Mouse (Mus musculus): ENCODE data around the gene Tapt1. TPM values are rescaled to one million over a fixed set of nuclear protein-coding genes. Genes with fewer than 3 reads are reported as not detected.

Tapt1 gene
- total RNA-seq, 2 experiments from 2014 or later = 43.2 to 50.9 TPM

DNA sequence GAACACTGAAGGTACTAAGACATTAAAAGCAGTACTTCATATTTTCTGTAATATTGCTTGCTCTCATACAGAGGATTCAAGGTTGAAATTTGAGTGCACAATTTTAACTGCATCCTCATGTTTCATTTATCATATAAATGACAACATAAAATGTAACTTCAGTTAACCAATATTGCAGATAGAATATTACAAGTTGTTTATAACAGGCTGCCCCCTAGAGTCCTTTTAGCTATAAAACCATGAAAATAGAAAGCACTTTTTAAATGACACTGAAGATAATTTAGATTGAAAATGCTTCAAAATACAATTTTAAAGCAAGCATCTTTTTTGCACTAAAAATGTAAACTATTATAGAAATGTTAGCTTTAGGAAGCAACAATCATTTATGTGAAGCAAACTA lies 24.8 kb downstream of the Tapt1 start:
- DNase-seq (ENCODE audit: extremely low spot score in 1 of 2, low spot score in 1 of 2) = no peak

DNA sequence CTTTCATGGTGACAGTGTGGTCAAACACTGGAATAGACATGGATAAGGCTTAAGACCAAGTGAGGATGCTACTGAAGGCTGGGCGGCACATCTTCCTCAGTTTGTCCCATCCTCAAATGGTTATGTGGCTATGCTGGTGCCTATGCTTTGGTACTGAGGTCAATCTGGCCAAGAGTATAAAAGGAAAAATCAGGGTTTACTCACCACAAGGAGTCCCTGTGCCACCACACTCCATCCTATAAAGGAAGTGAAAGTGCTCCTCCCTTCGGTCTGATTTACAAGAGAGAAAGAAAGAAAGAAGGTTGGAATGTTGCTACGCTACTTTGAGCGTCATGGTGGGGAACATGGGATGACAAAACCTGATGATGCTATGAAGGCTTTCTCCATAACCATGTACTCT lies 27.3 kb downstream of the Tapt1 start:
- DNase-seq (ENCODE audit: extremely low spot score in 1 of 2, low spot score in 1 of 2) = no peak

DNA sequence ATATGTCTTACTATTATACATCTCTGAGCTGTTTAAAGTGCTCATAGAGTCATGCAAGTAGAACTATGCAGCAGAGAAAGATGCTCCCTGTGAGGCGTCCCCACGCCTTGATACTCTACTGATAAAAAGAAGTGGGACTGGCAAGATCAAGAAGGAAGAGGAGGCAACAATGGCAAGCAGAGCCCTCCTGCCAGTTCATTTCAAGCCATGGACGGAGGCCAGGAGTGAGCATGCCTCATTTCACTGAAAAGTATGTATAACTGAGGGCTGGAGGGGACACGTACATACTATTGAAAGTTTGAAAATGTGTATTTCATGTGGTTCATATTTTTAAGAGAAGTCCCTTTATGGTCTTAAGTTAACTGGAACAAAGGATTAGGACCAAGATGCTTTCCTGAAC lies 28.0 kb downstream of the Tapt1 start:
- no peak for DNase-seq (ENCODE audit: extremely low spot score in 1 of 2, low spot score in 1 of 2)

DNA sequence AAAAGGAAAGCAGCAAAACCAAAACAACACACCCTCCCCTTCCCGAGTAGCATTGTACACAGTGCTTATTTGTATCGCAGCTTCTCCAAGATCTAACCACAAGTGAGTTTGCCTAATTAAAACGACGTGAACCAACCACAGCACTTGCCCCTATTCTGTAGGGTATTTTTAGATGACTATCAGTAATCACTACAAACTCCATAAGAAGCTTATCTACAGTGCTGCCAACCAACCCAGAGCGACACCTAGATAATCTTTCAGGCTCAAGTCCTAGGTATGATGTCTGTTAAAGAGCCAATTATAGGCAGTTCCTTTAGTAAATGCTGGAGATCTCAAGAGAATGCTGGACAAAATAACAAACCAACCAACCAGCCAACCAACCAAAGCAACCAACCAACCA lies 28.6 kb downstream of the Tapt1 start:
- no peak for DNase-seq (ENCODE audit: extremely low spot score in 1 of 2, low spot score in 1 of 2)

DNA sequence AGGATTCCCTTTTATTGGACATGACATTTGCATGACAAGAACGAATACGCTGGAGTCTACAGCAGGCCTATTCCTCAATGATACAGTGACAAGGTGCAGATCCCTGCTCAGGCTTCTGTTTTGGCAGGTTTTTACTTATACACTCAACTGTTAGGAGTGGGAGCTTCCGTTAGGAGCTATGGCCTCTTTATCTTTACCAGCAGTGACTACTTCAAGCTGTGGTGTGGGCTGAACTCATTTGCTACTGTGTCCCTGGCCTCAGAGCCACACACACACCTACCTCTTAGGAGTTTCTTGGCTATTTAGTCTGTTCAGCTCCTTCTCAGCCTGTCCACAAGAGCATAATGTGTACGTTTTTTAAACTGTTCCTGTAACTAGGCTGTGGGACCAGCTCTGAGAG lies 30.3 kb downstream of the Tapt1 start:
- no peak for DNase-seq (ENCODE audit: extremely low spot score in 1 of 2, low spot score in 1 of 2)

DNA sequence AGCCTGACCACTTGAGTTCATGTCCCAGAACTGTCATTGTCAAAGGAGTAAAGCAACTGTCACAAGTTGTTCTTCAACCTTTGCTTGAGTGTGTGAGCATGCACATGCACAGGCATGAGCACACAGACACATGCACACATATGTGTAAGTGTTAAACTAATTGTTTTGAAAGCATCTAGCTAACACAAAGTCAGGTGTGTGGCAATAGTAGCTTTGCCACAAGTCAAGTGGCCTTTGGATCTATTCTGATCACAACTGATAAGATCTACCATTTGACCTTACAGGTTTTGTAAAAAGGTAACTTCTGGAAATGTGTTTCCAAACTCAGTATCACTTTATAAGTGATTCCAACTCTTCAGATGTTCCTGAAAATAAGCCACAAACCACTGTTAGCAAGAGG lies 39.1 kb downstream of the Tapt1 start:
- no peak for DNase-seq (ENCODE audit: extremely low spot score in 1 of 2, low spot score in 1 of 2)

DNA sequence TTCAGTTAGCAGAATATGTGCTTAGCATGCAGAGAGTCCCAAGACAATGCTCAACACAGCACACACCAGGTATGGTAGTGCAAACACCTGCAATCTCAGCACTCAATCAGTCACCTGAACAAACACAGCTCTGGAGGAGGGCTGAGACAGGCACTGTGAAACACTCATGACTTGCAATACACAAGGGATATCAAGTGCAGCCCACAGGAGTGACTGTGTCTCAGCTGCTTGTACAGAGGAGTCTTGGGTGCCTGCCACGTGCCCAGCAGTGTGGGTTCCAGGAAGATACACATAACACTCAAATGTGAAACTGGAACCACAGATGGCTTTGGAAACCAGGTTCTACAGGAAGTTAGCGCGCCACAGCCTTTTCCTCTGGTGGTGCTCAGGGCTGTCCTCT lies 44.8 kb downstream of the Tapt1 start:
- no peak for DNase-seq (ENCODE audit: extremely low spot score in 1 of 2, low spot score in 1 of 2)

DNA sequence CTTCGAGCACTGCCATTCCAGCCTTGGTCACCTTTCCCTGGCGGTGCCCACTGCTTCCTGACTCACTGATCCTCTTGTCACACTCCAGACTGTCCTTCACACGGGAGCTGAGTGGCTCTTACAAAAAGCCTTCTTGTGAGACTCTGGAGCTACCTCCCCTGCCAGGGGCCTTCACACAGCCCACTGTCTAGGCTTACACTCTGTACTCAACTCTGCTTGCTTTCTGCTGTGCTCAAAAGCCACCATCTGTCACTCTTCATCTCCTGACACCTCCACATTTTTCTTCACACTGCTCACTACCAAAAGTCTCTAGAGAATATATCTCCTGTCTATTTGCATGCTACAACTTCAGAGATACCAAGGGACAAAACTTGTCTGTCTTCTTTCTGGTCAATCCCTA lies 46.0 kb downstream of the Tapt1 start:
- no peak for DNase-seq (ENCODE audit: extremely low spot score in 1 of 2, low spot score in 1 of 2)

DNA sequence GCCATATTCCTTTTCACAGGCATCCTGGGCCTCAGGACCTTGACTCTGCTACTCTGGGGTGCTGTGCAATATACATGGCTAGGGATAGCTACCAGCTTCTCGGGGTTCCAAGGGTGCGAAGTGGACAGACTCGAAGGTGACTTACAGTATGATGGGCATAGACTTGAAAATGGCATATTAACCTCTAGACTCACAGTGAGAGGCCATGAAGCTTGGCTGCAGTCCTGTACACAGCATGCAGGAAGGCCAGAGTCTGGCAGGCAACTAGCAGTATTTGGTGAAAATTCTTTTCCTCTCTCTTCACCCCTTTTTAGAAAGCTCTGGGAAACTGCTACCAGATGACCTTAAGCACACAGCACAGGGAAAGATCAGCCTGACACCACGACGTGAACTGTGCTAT lies 52.4 kb downstream of the Tapt1 start:
- no peak for DNase-seq (ENCODE audit: extremely low spot score in 1 of 2, low spot score in 1 of 2)

DNA sequence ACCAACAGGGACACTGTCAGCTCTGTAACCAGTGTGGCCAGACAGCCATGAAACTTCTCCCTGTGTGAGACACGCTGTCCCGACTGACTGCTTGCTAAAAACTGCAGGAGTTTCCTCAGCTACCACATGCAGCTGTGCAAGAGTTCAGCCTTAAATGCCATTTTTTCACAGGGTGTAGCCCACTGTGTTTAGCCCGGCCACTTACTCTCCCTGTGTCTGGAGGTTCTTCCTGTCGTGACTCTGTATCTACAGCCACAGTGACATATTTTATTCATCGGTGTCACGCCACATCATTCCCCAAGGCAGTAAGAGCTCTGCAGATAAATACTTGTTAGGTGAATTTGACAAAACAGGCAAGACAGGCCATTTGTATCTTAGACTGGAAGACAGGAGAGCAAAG lies 59.6 kb downstream of the Tapt1 start:
- no peak for DNase-seq (ENCODE audit: extremely low spot score in 1 of 2, low spot score in 1 of 2)

DNA sequence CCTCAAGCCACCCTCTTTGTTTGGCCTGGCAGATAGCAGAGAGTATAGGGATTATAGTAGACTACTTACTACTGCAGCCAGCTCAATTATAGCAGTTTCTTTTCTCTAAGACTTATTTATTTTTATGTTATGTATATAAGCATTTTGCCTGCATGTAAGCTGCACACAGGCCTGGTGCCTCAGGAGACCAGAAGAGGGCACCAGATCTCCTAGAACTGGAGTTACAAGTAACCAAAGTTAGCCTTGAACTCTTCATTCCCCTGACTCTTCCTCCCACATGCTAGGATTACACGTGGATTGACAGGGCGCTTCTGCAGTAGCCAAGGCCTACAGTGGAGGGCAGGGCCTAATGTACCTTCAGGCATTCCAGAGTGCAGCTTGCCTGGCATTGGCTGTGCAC lies 60.6 kb downstream of the Tapt1 start:
- no peak for DNase-seq (ENCODE audit: extremely low spot score in 1 of 2, low spot score in 1 of 2)

DNA sequence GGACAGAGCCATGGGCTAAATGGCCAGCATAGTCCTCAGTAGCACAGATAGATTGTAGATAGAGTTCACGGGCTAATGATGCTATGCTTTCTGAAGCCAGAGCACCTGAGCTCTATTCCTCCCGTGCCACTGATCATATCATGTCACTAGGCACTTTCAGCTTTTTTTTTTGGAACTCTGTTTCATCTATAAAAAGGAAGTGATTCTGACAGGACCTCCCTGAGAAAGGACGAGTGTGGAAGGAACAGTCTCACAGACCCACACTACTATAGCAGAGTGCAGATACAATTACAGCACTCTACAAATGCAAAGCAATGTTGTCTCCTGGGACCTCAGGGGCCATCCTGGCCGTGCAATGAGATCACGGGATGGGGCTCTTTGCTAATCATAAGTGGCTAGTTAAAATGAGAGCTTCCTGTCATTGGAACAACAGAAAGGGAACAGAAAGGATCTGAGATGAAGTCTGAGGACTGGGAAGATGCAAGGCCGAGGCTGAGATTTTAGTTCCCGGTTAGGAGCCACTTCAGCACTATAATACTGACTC lies 62.1 kb downstream of the Tapt1 start:
- DNase-seq (ENCODE audit: extremely low spot score in 1 of 2, low spot score in 1 of 2) = no peak

DNA sequence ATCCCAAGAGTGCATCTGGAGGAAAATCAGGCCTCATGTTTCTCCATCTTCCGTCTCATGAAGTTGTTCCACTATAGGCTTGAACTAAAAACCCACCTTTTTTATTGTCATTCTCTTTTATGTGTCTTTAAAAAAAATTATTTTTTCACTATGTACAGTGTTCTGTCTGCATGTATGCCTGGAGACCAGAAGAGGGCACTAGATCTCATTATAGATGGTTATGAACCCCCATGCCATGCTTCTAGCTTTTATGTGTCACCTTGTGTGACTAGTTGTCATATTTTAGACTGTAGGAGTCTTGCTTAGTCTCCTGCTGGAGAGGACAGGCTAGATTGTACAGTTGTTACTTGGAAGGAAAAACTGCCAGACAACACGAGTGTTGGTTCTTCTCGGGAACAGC lies 63.1 kb downstream of the Tapt1 start:
- no peak for DNase-seq (ENCODE audit: extremely low spot score in 1 of 2, low spot score in 1 of 2)

DNA sequence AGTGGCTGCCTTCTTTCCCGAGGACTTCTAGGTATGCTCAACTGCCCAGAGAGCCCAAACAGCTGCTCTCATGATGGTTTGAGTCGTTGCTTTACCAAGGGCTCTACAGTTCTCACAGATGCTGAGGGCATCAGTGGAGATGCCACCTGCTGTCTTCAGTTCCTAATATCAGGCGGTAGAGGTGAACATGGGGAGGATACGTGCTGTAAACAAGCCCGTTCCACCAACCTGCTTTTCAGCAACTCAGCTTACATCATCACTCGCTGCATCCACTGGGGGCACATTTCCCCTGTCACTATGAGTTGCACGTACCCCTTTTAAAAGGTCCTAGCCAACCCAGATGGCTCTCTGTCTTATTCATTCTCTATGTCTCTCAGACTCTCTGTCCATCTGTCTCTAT lies 63.6 kb downstream of the Tapt1 start:
- DNase-seq (ENCODE audit: extremely low spot score in 1 of 2, low spot score in 1 of 2) = no peak

DNA sequence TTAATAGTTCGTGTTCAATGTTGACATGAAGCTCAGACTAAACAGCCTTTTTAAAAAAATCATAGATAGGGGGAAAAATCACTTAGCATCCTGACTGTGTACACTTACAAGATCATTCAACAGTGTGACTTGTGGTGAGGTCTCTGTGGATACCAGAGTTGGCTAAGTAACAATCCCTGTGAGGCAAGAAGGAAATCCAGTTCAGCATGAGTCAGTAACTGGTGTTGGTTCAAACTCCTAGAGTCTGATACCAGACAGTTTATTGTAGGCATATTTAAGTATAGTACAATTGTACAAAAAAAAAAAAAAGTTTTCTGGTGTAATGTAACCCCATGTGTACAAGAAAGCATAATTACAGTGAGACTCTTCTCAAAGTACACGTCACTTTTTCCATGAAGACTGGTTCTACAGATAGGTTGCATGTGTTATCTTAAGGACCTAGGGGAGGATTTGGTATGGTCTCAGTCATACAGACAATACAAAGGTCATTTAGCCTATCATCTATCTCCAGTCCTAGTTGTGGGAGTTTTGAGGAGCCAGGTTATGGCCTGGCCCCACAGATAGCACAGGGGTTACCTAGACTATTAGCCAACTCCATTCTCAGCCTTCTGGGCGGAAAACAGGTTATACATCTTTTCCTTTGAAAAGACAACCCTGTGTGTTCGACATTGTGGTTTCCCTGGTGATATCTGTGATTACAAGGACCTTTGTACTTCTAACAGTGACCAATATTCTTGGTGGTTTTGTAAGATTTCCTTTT lies 66.6 kb downstream of the Tapt1 start:
- DNase-seq (ENCODE audit: extremely low spot score in 1 of 2, low spot score in 1 of 2) = no peak

DNA sequence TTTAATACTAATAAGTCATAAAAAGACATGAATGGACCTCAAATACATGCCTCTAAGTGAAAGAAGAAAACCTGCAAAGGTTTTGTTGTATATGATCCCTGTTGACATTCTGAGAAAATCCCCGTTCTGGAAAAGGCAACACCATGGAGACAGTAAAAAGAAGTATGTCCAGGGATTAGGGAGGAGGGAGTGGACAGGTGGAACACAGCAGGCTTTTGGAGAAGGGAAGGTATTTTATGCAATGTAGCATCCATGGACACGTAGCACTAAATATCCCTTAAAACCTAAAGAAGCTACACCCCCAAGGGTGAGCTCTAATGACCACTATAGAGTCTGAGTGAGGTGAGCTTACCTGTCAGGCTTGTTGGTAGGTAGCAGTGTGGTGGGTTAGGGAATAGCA lies 67.2 kb downstream of the Tapt1 start:
- no peak for DNase-seq (ENCODE audit: extremely low spot score in 1 of 2, low spot score in 1 of 2)

DNA sequence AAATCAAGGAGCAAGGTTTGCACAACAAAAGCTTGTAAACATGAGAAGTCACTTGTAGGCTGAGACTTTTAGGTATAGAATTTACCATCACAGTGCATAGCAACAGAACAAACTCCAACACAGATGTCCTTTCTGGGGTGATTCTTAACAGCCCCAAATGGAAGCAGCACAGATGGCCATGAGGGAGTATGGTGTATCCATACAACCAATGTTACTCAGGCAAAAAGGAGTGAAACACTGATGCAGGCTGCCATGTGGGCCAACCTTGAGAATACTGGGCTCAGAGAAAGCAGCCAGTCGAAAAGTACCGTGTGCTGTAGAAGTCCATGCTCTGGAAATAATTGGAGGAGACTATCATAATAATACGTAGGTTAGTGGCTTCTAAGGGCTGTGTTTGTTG lies 68.0 kb downstream of the Tapt1 start:
- DNase-seq (ENCODE audit: extremely low spot score in 1 of 2, low spot score in 1 of 2) = no peak

DNA sequence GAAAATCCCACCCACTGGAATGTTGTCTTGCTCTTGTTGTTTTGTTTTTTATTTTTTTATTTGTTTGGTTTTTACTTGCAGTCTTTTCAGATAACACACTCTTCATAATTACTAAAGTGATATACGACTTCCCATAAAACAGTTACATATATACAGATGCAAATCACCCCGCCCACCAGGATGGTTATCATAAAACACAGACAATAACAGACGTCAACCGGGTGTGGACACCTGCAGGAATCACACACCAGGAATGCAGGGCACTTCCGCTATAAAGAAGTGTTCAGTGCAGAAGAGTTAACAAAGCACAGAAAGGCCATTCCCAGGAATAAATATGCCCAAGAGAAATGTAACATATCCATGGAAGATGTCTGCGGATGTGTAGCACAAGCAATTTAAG lies 68.7 kb downstream of the Tapt1 start:
- no peak for DNase-seq (ENCODE audit: extremely low spot score in 1 of 2, low spot score in 1 of 2)

DNA sequence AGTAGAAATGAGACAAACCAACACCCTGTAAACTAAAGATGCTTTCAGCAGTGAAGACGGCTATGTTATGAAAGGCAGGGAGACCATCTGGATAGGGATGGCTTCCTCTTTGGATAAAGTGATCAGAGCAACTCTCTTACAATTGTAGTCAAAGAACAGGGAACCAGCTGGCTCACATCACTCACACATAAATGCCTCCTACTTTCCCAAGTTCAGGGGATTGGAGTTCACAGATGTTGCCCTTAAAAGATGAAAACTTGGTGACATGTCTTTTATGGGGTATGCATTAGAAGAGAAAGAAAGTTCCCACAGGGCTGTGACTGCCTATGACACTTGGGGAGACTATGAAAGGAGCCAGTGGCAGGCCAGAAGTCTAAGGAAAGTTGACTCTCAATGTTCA lies 73.4 kb downstream of the Tapt1 start:
- DNase-seq (ENCODE audit: extremely low spot score in 1 of 2, low spot score in 1 of 2) = no peak

DNA sequence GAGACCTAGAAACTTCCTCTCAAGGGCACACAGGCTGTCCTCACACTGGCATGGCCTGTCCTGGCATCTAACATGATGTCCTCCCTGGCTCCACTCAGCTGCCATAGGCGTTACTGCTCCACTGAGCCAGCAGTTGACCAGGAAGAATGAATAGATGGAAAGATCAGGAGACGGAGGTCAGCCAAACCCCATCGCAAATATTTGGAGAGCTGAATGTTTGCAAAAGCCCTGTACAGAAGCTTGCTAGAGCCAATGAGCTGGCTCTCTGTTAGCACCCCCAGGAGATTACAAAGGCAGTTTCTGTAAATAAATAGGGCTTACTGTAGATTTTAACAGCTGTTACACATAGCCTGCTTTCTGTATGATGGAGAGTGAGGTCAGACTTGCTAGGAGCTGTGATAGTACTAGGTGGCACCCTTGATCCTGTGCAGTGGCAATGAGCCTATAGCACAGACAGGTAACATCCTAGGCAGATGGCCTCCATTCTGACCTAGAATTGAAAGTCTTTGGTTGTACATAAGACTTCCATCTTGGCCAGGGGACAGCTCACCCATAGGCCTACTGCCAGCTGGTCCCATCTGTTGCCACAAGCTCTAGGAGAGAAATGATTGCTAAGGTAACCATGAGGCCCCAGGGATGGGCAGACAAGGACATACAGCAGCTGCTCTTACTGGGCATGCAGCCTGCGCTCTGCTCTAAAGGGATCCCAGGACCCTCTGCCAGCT lies 74.9 kb downstream of the Tapt1 start:
- DNase-seq (ENCODE audit: extremely low spot score in 1 of 2, low spot score in 1 of 2) = no peak

DNA sequence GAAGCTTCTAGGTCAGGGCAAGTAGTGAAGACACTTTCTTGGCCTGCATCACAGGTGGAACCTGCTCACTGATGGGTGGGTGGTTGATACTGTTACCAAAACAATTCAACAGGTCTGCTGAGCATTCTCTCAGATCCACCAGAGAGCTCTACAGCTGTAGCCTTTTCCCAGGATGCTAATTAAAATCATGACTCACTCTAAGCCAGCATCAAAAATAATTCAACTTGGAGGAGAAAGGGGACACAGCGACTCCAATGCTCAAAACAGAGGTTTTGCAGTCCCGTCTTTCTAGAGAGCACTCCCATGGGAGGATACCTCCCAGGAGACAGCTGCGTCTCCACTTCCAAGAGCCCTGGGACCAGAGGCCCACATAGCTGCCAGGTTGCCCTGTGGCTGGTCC lies 78.7 kb downstream of the Tapt1 start:
- no peak for DNase-seq (ENCODE audit: extremely low spot score in 1 of 2, low spot score in 1 of 2)
